Mouse (Mus musculus) urinary bladder, postnatal 36 days (tissue): ENCODE measurements around the gene Zfp428.

Experiments
- DNase-seq, 2 experiments: peaks; one replicate each; pipeline ENCODE4 v3.0.0; 2022; ENCODE audit warnings: low spot score in 2 of 2, mixed read lengths in 1 of 2

The Zfp428 gene

GRCm38 (mm10) chr7:24506838-24507725, at the start of gene Zfp428:
Gene Zfp428, plus strand, starts transcription at chr7:24507006.
- peak; percentile 75 to 86 for DNase-seq

- no peak for DNase-seq
These were observed 49.0 kb upstream of the Zfp428 start for GRCm38 (mm10) chr7:24457726-24458370.

GRCm38 (mm10) chr7:24459440-24459839, 47.4 kb upstream of the Zfp428 start:
- DNase-seq, result no peak

GRCm38 (mm10) chr7:24459843-24460242, 47.0 kb upstream of the Zfp428 start:
- peak in 1 of 2 experiments; percentile 57 for DNase-seq

GRCm38 (mm10) chr7:24461376-24462051, 45.3 kb upstream of the Zfp428 start:
- no peak for DNase-seq

- peak; percentile 51 to 59 for DNase-seq
These were observed 44.2 kb upstream of the Zfp428 start, which contains the start of gene Plaur for GRCm38 (mm10) chr7:24462388-24463319. Gene Plaur, plus strand, starts transcription at chr7:24462484.

- no peak for DNase-seq
These were observed 40.0 kb upstream of the Zfp428 start for GRCm38 (mm10) chr7:24466835-24467234.

GRCm38 (mm10) chr7:24467886-24468285, 38.9 kb upstream of the Zfp428 start:
- no peak for DNase-seq

- no peak for DNase-seq
These were observed 37.7 kb upstream of the Zfp428 start for GRCm38 (mm10) chr7:24469126-24469525.

GRCm38 (mm10) chr7:24470356-24470755, 36.5 kb upstream of the Zfp428 start:
- DNase-seq, result peak in 1 of 2 experiments; percentile 49

GRCm38 (mm10) chr7:24472442-24472841, 34.4 kb upstream of the Zfp428 start:
- no peak for DNase-seq

- no peak for DNase-seq
These were observed 33.9 kb upstream of the Zfp428 start for GRCm38 (mm10) chr7:24472937-24473336.

GRCm38 (mm10) chr7:24473913-24474529, 32.8 kb upstream of the Zfp428 start:
- peak in 1 of 2 experiments; percentile 58 for DNase-seq

GRCm38 (mm10) chr7:24474811-24475506, 31.8 kb upstream of the Zfp428 start:
- DNase-seq, result no peak

GRCm38 (mm10) chr7:24476338-24476737, 30.5 kb upstream of the Zfp428 start:
- no peak for DNase-seq

- no peak for DNase-seq
These were observed 29.9 kb upstream of the Zfp428 start for GRCm38 (mm10) chr7:24476856-24477255.

- no peak for DNase-seq
These were observed 27.9 kb upstream of the Zfp428 start for GRCm38 (mm10) chr7:24478911-24479310.

GRCm38 (mm10) chr7:24479685-24480084, 27.1 kb upstream of the Zfp428 start:
- no peak for DNase-seq

- DNase-seq, result no peak
These were observed 26.5 kb upstream of the Zfp428 start for GRCm38 (mm10) chr7:24480121-24480941.
